Comparison of ENCODE assay signal across 14 mouse cellular contexts in the genomic region with DNA sequence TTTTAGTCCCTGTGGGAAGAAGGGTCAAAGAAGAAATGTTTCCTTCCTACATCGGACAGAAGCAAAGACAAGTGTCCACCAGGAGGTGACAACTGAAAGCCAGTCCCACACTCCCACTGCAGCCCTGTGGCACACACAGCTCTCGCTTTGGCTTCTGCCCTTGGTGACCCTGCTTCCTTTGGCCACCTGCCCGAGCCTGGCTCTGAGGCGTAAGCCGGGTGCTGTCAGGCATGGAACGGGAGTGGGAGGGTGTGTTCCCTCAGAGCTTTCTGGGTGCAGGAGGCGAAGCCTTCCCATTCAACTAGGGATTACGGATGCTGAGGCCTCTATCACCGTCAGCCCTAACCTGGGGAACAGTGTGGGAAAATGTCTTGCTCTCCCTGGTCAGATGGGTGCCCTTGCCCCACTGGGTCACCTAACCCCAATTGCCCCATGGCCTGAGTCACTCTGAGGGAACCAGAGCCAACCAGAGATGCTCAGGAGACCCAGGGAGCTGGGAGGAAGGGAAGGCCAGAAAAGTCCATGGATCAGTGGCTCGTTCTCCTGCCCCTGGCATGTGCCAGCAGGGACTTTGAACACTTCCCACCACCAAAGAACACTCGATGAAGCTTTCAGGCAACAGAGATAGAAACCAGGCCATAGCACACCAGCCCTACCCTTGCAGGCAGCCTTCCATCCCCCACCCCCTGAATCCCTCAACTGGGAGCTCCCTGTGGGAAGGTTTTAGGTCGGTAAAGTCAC. TPM values are rescaled to one million over a fixed set of nuclear protein-coding genes. Genes with fewer than 3 reads are reported as not detected.
DNase-seq lines count a peak whose midpoint lies in the region; ATAC-seq lines count a peak whose summit lies in the region.
"Had no signal": no experiment of that assay in that cellular context is flagged by ENCODE, and none has a peak within 500 bp of the region (broad histone marks: within the 10 kb centered on the region; RNA-seq: fewer than 3 reads in every experiment).

No protein-coding gene starts in this region.

- peak; percentile 39 for DNase-seq in lung, postnatal 36 days
- no peak for DNase-seq in lung, postnatal 10 days
- DNase-seq in embryonic facial prominence, embryonic 10.5 days (ENCODE audit: low spot score): peak; percentile 34
- peak; percentile 80 for DNase-seq in kidney, postnatal 10 days
- peak; percentile 59 for DNase-seq in testis, postnatal 14 days (ENCODE audit: low spot score)
- DNase-seq in left cerebral cortex, adult 11 months (ENCODE audit: low spot score): no peak
- DNase-seq: right cerebral cortex, adult 18-20 months had no signal

- H3K36me3 ChIP-seq in embryonic facial prominence, embryonic 10.5 days (replicated peaks): no peaks in the 10 kb centered on the region
- H3K36me3 ChIP-seq: G1E; heart, embryonic 13.5 days; intestine, embryonic 15.5 days had no signal

- 65% methylated on average over 12 of the region's 12 CpGs for WGBS in embryonic facial prominence, embryonic 10.5 days

- no peaks in the 10 kb centered on the region for H3K9me3 ChIP-seq in embryonic facial prominence, embryonic 10.5 days
- H3K9me3 ChIP-seq: heart, embryonic 13.5 days; intestine, embryonic 15.5 days had no signal

- peaks cover 40% of the 10 kb centered on the region for H3K4me1 ChIP-seq in embryonic facial prominence, embryonic 10.5 days

- peak overlapping the region; percentile 15; the same call in 1 of the 2 replicates for H3K27ac ChIP-seq in embryonic facial prominence, embryonic 10.5 days (replicated peaks)
- H3K27ac ChIP-seq: heart, embryonic 13.5 days; intestine, embryonic 15.5 days had no signal

- no peak overlapping the region for H3K4me3 ChIP-seq in embryonic facial prominence, embryonic 10.5 days
- H3K4me3 ChIP-seq: heart, embryonic 13.5 days; intestine, embryonic 15.5 days had no signal

- no peak for ATAC-seq in CD4-positive, CD25-positive, alpha-beta regulatory T cell, adult 4 months
- ATAC-seq: forebrain, embryonic 14.5 days; intestine, embryonic 15.5 days had no signal

- peaks cover 46% of the 10 kb centered on the region for H3K27me3 ChIP-seq in embryonic facial prominence, embryonic 10.5 days (replicated peaks; ENCODE audit: low read depth, poor library complexity, severe bottlenecking)

RNA-seq across cellular contexts. Expression of gene Krt4, which starts 3.0 kb away (rescaled TPM):
- polyA plus RNA-seq in embryonic facial prominence, embryonic 10.5 days (2016; fragmentation: Nextera tagmentation; extraction: Ambion mirVana): not detected in 2 replicates
- polyA plus RNA-seq in CD4-positive, CD25-positive, alpha-beta regulatory T cell, adult 4 months (2017; shearing (Covaris generic)): not detected
- polyA plus RNA-seq: forebrain, embryonic 14.5 days; G1E; testis, adult 2 months had no signal

RNA-seq across cellular contexts. Expression of gene Krt79, which starts 12.6 kb away (rescaled TPM):
- polyA plus RNA-seq in embryonic facial prominence, embryonic 10.5 days (2016; fragmentation: Nextera tagmentation; extraction: Ambion mirVana): 0.20 and 0.49 TPM in 2 replicates
- not detected for polyA plus RNA-seq in CD4-positive, CD25-positive, alpha-beta regulatory T cell, adult 4 months (2017; shearing (Covaris generic))
- polyA plus RNA-seq: G1E had no signal

RNA-seq across cellular contexts. Expression of gene Krt78, which starts 26.6 kb away (rescaled TPM):
- not detected in 2 replicates for polyA plus RNA-seq in embryonic facial prominence, embryonic 10.5 days (2016; fragmentation: Nextera tagmentation; extraction: Ambion mirVana)
- polyA plus RNA-seq in CD4-positive, CD25-positive, alpha-beta regulatory T cell, adult 4 months (2017; shearing (Covaris generic)): not detected
- polyA plus RNA-seq: forebrain, embryonic 14.5 days; G1E; heart, embryonic 13.5 days had no signal

RNA-seq across cellular contexts. Expression of gene Krt76, which starts 34.8 kb away (rescaled TPM):
- polyA plus RNA-seq in embryonic facial prominence, embryonic 10.5 days (2016; fragmentation: Nextera tagmentation; extraction: Ambion mirVana): not detected in 2 replicates
- polyA plus RNA-seq in CD4-positive, CD25-positive, alpha-beta regulatory T cell, adult 4 months (2017; shearing (Covaris generic)): not detected
- polyA plus RNA-seq: forebrain, embryonic 14.5 days; G1E; heart, embryonic 13.5 days; intestine, embryonic 15.5 days; limb, embryonic 14.5 days had no signal

RNA-seq across cellular contexts. Expression of gene Krt77, which starts 58.0 kb away (rescaled TPM):
- polyA plus RNA-seq in embryonic facial prominence, embryonic 10.5 days (2016; fragmentation: Nextera tagmentation; extraction: Ambion mirVana): 0.06 TPM in 1 of 2 replicates, not detected in the other
- not detected for polyA plus RNA-seq in CD4-positive, CD25-positive, alpha-beta regulatory T cell, adult 4 months (2017; shearing (Covaris generic))
- polyA plus RNA-seq: G1E; heart, embryonic 13.5 days; intestine, embryonic 15.5 days had no signal

Comparison
In these comparisons a context has a peak if more than half of its experiments do, and no peak if none do; other contexts are left out.
1. DNase-seq: peak in lung, postnatal 36 days (single experiment), embryonic facial prominence, embryonic 10.5 days (single experiment), kidney, postnatal 10 days (single experiment) and testis, postnatal 14 days (single experiment); none in lung, postnatal 10 days (single experiment) and left cerebral cortex, adult 11 months (single experiment).